Mouse (Mus musculus) liver, embryonic 11.5 days (tissue): ENCODE measurements around the gene Kcnj4. TPM values are rescaled to one million over a fixed set of nuclear protein-coding genes. Genes with fewer than 3 reads are reported as not detected.
"Not testable (repeated sequence)": the region's sequence is repeated elsewhere in the genome, so short reads cannot be mapped to it uniquely, and the experiment has no call there.

ENCODE experiments used
- ATAC-seq: fragments of 200-750 bp; cut with Nextera tagmentation; replicated peaks from 2 replicates; pipeline ENCODE4 v1.8.0; 2017; ENCODE audit warnings: moderate number of reproducible peaks, mild to moderate bottlenecking, moderate TSS enrichment, moderate library complexity; ENCODE audit not compliant: low FRiP score
- DNase-seq: peaks from one replicate; pipeline ENCODE4 v3.0.0-alpha.2; 2017; ENCODE audit warnings: low spot score
- H3K27ac ChIP-seq: fragments of 300-500 bp; sonication (generic); 2 replicates; pipeline ENCODE4 v1.5.1; 2014; ENCODE audit warnings: mild to moderate bottlenecking, low read depth, low read length, control low read depth
- H3K27me3 ChIP-seq: fragments of 300-500 bp; sonication (generic); replicated peaks from 2 replicates; pipeline ENCODE4 v1.6.1; 2014; ENCODE audit warnings: low read length, mixed read lengths; ENCODE audit not compliant: control insufficient read depth, insufficient read depth
- H3K36me3 ChIP-seq: fragments of 300-500 bp; sonication (generic); 2 replicates; pipeline ENCODE4 v1.6.1; 2014; ENCODE audit warnings: mild to moderate bottlenecking, low read length, moderate library complexity, mixed read lengths; ENCODE audit not compliant: control insufficient read depth, insufficient read depth
- H3K4me1 ChIP-seq: fragments of 300-500 bp; sonication (generic); replicated peaks from 2 replicates; pipeline ENCODE4 v1.6.1; 2014; ENCODE audit warnings: low read length, mixed read lengths; ENCODE audit not compliant: control insufficient read depth, insufficient read depth
- H3K4me2 ChIP-seq: fragments of 300-500 bp; sonication (generic); 2 replicates; pipeline ENCODE4 v1.6.1; 2014; ENCODE audit warnings: mild to moderate bottlenecking, control low read depth, moderate library complexity
- H3K4me3 ChIP-seq: fragments of 300-500 bp; sonication (generic); 2 replicates; pipeline ENCODE4 v1.5.1; 2014; ENCODE audit warnings: low read depth, low read length, control low read depth
- H3K9ac ChIP-seq: fragments of 300-500 bp; sonication (generic); 2 replicates; pipeline ENCODE4 v1.6.1; 2014; ENCODE audit warnings: low read depth, low read length, control low read depth
- H3K9me3 ChIP-seq: fragments of 300-500 bp; sonication (generic); 2 replicates; pipeline ENCODE4 v1.6.1; 2016; ENCODE audit warnings: low read length, inconsistent platforms, mixed read lengths; ENCODE audit not compliant: control insufficient read depth
- WGBS: fragments of 180-500 bp; shearing (Covaris S2); extraction: QIAGEN DNeasy Blood & Tissue Kit; methylation state at CpG from one replicate; pipeline ENCODE4 v1.1.7; 2014; 5-methylcytosine and 5-hydroxymethylcytosine counted together
- polyA plus RNA-seq: library from polyadenylated mRNA; unstranded; fragments of >200 nt; fragmentation: Nextera tagmentation; extraction: Ambion mirVana; gene quantifications from 2 replicates; pipeline ENCODE4 v1.2.1, GENCODE M21; 2014

Kcnj4 gene
- polyA plus RNA-seq, 1 experiment from 2014 or later = not detected

- peaks cover 1% of the 10 kb centered on the region for H3K27me3 ChIP-seq
- no peak overlapping the region for H3K4me2 ChIP-seq
- no peak overlapping the region for H3K27ac ChIP-seq
- H3K9me3 ChIP-seq = peaks cover 3% of the 10 kb centered on the region; the same call in 1 of the 2 replicates
- H3K36me3 ChIP-seq = no peaks in the 10 kb centered on the region
- WGBS = 51% methylated on average over 12 of the region's 12 CpGs
- no peak overlapping the region for H3K9ac ChIP-seq
- H3K4me1 ChIP-seq = no peaks in the 10 kb centered on the region
- H3K4me3 ChIP-seq = no peak overlapping the region
- ATAC-seq (no peak), DNase-seq (no peak)
These were observed 31.2 kb downstream of the Kcnj4 start for GRCm38 (mm10) chr15:79473638-79474355.

GRCm38 (mm10) chr15:79473042-79473441 lies 32.0 kb downstream of the Kcnj4 start:
- Histone ChIP-seq H3K9me3 (peaks cover 3% of the 10 kb centered on the region; the same call in 1 of the 2 replicates), H3K27ac (no peak overlapping the region), H3K27me3 (no peaks in the 10 kb centered on the region; the same call in 1 of the 2 replicates), H3K4me3 (no peak overlapping the region), H3K4me1 (no peaks in the 10 kb centered on the region), H3K4me2 (no peak overlapping the region), H3K9ac (no peak overlapping the region), H3K36me3 (no peaks in the 10 kb centered on the region)
- ATAC-seq (no peak), DNase-seq (no peak)
- WGBS = 77% methylated on average over 5 of the region's 5 CpGs

- Histone ChIP-seq H3K27me3 (no peaks in the 10 kb centered on the region), H3K4me2 (peak overlapping the region; percentile 43), H3K9me3 (peaks cover 3% of the 10 kb centered on the region; the same call in 1 of the 2 replicates), H3K27ac (no peak overlapping the region), H3K4me3 (peak overlapping the region; percentile 31; the same call in 1 of the 2 replicates), H3K9ac (no peak overlapping the region), H3K36me3 (no peaks in the 10 kb centered on the region), H3K4me1 (no peaks in the 10 kb centered on the region)
- DNase-seq = no peak
- ATAC-seq = no peak
- 56% methylated on average over 10 of the region's 10 CpGs for WGBS
These were observed 33.9 kb downstream of the Kcnj4 start for GRCm38 (mm10) chr15:79471095-79471494.

GRCm38 (mm10) chr15:79470583-79470982 lies 34.5 kb downstream of the Kcnj4 start:
- Histone ChIP-seq H3K36me3 (no peaks in the 10 kb centered on the region), H3K4me2 (peak overlapping the region; percentile 43), H3K4me1 (no peaks in the 10 kb centered on the region), H3K4me3 (peak overlapping the region; percentile 31), H3K27me3 (no peaks in the 10 kb centered on the region), H3K27ac (no peak overlapping the region), H3K9me3 (peaks cover 3% of the 10 kb centered on the region; the same call in 1 of the 2 replicates), H3K9ac (no peak overlapping the region)
- DNase-seq (no peak), ATAC-seq (no peak)
- WGBS = 28% methylated on average over 17 of the region's 17 CpGs

GRCm38 (mm10) chr15:79469577-79469976 lies 35.5 kb downstream of the Kcnj4 start:
- Histone ChIP-seq H3K9ac (no peak overlapping the region), H3K4me3 (no peak overlapping the region), H3K4me1 (no peaks in the 10 kb centered on the region), H3K4me2 (no peak overlapping the region), H3K27me3 (no peaks in the 10 kb centered on the region), H3K36me3 (no peaks in the 10 kb centered on the region), H3K27ac (no peak overlapping the region), H3K9me3 (peaks cover 3% of the 10 kb centered on the region; the same call in 1 of the 2 replicates)
- ATAC-seq (no peak), DNase-seq (no peak)
- 64% methylated on average over 5 of the region's 5 CpGs for WGBS

GRCm38 (mm10) chr15:79466601-79467286 lies 38.3 kb downstream of the Kcnj4 start:
- H3K9me3 ChIP-seq = no peaks in the 10 kb centered on the region
- H3K9ac ChIP-seq = no peak overlapping the region
- H3K27ac ChIP-seq = no peak overlapping the region
- H3K36me3 ChIP-seq = no peaks in the 10 kb centered on the region
- H3K27me3 ChIP-seq = peaks cover 20% of the 10 kb centered on the region
- DNase-seq (peak; percentile 69), ATAC-seq (peak; percentile 54; the same call in 1 of the 2 replicates)
- no peaks in the 10 kb centered on the region for H3K4me1 ChIP-seq
- peak overlapping the region; percentile 16 for H3K4me2 ChIP-seq
- WGBS = 9% methylated on average over 18 of the region's 18 CpGs
- H3K4me3 ChIP-seq = no peak overlapping the region

- ATAC-seq (0 out of 2 replicates have a peak, but pooled peaks have one; percentile 23), DNase-seq (no peak)
- Histone ChIP-seq H3K4me3 (no peak overlapping the region), H3K36me3 (no peaks in the 10 kb centered on the region), H3K4me2 (no peak overlapping the region), H3K27ac (no peak overlapping the region), H3K4me1 (peaks cover 3% of the 10 kb centered on the region; the same call in 1 of the 2 replicates), H3K27me3 (peaks cover 9% of the 10 kb centered on the region; the same call in 1 of the 2 replicates), H3K9me3 (no peaks in the 10 kb centered on the region), H3K9ac (no peak overlapping the region)
- WGBS = 64% methylated on average over 6 of the region's 6 CpGs
These were observed 48.5 kb downstream of the Kcnj4 start for GRCm38 (mm10) chr15:79456546-79456945.

- H3K4me3 ChIP-seq, H3K27ac ChIP-seq, H3K27me3 ChIP-seq, H3K9me3 ChIP-seq, H3K9ac ChIP-seq, ATAC-seq, DNase-seq, H3K36me3 ChIP-seq, H3K4me1 ChIP-seq: not testable (repeated sequence)
- 45% methylated on average over 6 of the region's 6 CpGs for WGBS
- peak overlapping the region; percentile 76; the same call in 1 of the 2 replicates for H3K4me2 ChIP-seq
These were observed 48.9 kb downstream of the Kcnj4 start for GRCm38 (mm10) chr15:79456104-79456503.
